Mouse (Mus musculus) frontal cortex, adult 2 months (tissue): ENCODE results near the gene Sclt1. TPM values are rescaled to one million over a fixed set of nuclear protein-coding genes. Genes with fewer than 3 reads are reported as not detected.

ENCODE experiments used
- DNase-seq, 2 experiments: peaks; one replicate each; pipeline ENCODE4 v3.0.0; 2022; ENCODE audit warnings: low spot score in 1 of 2; ENCODE audit errors: extremely low spot score in 1 of 2
- polyA plus RNA-seq: library from polyadenylated mRNA; depleted of rRNA; stranded (reverse); fragments of >200 nt; gene quantifications from 2 replicates; pipeline ENCODE4 v1.2.3, GENCODE M21; 2012

The Sclt1 gene
- polyA plus RNA-seq, 1 experiment, result 14.5 TPM

DNA sequence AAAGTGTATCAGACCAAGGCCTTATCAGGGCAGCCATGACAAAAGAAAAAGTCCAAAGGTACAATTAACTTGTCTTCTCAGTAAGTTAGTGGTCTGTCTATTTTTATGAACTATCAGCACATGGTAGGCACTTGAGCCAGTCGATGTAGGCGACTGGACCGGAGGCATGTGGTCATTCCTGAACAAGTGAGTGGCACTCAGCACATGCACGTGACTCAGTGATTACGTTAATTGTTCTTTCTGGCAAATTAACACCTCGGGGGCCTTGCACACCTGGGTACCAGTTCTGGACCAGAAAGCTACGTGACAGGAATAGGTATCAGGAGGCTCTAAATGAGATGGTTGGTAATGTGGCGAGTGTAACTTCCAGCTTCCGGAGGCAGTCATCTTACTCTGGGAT is 135.3 kb downstream of the Sclt1 start:
- no peak for DNase-seq

DNA sequence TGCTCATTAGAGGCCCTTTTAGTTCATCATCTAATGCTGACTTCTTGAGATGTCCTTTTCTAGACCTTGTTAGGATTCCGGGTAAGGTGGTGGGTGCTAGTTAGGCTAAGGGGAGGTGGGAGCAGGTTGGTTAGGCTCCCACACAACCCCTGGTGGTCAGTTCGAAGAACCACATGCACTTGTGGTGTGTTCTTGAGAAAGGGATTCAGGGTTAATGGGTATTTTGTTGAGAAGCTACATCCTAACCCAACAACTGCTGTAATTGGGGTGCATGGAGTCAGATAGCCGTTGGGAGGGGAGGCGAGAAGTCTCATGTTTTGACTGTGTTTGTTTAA is 136.0 kb downstream of the Sclt1 start:
- no peak for DNase-seq

DNA sequence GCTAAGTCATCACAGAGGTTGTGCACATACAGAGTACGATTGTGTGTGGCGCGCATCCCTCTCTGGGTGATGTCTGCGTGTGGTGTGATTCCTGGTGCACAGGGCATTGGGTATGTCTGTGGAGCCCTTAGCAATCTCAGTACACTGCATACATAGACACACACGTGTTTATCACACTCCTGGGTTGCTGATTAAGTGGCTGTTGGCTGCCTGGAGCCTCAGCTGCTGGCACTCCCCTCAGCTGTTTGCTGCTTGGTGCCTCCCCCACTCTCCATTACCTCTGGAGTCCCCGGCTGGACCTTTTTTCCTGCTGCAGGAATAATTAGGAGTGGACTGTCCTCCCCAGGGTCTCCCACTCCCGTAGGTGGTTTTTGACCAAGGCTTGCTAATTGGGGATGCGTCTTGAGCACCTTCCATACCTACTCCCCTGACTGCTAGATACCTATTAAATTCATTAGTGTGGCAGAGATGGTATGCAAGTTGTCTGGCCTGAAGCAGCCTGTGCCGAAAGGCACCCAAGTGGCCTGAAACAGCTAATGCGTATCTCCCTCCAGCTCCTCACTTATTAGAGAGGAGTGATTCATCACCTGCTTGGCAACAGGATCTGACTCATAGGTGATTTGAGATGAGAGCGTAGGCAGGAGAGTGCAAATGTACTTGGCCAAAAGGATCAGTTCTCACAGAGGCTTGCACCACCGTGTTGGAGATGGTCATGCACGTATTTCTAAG is 136.5 kb downstream of the Sclt1 start:
- peak in 1 of 2 experiments; percentile 43 for DNase-seq

DNA sequence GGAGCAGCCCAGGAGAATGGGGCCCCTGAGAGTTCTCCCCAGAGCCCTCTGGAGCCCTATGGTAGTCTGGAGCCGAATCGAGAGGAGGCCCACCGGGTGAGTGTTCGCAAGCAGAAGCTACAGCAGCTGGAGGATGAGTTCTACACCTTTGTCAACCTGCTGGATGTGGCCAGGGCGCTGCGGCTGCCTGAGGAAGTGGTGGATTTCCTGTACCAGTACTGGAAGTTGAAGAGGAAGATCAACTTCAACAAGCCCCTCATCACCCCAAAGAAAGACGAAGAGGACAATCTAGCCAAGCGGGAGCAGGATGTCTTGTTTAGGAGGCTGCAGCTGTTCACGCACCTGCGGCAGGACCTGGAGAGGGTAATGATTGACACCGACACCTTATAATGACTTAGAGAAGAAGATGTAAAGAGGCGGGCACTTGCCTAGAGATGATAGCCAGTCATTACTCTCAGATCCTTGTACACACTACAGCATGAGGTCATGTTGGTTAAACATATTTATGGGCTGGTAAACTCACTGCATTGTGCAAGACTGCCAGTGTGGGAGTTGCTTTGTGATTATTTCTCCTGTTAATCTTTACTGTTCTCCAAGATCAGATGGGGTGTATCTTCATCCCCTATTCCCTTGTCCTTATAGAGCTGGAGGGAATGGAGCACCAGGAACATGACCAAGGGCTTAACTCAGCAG is 137.5 kb downstream of the Sclt1 start:
- no peak for DNase-seq

DNA sequence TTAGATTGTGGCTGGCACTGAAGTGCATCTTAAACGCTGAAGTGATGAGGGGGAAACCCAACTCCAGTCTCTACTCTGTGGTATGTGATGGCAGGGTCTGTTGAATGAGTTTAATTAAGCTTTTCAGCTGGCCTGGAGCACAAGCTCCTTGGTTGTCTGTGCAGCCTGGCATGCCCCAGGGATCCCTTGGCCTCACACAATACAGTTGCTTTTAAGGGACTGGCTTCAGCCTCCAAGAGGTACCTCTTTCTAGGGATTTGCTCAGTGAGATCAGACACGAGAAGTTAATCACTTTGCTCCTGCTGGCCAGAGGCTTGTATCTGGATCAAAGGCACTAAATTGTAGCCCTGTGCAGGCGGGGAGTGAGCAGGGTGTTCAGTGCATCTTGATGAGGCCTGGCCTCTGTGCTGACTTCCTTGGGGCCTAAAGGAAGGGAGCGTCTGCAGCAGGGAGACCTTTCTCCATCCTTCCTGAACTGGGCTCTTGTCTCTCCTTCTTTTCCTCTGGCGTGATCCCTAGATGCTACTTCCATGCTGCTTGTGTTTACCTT is 138.8 kb downstream of the Sclt1 start:
- no peak for DNase-seq

DNA sequence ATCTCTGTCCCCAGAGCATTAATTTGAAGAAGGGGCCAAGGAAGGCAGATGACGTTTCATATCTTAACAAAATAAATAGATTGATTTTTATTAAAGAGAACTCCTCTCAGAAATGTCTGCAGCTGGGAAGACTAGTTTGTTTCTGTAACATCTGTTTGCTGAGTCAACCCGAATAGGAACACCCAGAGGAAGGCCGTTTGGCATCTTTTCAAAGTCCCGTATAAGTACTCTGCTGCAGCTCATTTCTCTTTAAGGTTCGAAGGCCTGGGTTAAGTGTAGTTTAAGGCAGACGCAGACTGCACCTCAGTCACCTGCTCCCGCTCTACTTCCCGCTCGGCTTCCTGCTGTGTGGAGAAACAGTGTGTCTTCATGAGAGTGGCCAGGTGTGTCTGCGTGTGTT is 139.4 kb downstream of the Sclt1 start:
- no peak for DNase-seq

DNA sequence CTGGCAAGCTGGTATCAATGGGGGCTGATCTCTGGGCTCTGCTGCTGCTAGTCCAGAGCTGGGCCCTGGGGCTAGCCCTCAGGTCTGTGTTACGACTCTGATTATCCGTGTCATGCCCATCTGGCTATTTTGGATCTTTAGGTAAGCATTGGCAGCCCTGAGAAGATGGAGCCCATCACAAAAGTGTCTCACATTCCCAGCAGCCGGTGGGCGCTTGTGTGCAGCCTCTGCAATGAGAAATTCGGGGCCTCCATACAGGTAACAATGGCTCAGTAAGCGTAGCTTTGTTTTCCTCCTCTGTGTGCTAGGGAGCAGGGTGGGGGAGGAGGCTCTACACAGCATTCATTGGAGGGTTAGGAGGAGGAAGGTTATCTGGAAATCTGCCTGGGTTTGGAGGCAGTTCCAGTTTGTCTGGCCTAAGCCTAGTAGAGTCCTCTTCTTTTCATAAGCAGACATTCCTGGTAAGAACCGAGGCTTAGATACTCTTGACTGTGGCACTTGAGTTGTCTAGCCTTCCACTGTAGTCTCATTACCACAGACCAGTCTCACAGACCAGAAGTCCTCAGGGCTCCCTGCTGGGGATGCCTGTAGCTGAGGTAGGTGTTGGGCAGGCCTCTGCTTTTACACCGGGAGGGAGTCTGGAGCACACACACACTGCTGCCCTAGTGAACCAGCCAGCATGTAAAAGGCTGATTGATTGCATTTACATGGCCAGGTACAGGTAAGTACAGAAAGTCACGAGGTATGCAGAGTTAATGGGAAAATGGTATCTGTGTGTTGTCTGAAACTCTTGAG is 140.9 kb downstream of the Sclt1 start:
- no peak for DNase-seq

DNA sequence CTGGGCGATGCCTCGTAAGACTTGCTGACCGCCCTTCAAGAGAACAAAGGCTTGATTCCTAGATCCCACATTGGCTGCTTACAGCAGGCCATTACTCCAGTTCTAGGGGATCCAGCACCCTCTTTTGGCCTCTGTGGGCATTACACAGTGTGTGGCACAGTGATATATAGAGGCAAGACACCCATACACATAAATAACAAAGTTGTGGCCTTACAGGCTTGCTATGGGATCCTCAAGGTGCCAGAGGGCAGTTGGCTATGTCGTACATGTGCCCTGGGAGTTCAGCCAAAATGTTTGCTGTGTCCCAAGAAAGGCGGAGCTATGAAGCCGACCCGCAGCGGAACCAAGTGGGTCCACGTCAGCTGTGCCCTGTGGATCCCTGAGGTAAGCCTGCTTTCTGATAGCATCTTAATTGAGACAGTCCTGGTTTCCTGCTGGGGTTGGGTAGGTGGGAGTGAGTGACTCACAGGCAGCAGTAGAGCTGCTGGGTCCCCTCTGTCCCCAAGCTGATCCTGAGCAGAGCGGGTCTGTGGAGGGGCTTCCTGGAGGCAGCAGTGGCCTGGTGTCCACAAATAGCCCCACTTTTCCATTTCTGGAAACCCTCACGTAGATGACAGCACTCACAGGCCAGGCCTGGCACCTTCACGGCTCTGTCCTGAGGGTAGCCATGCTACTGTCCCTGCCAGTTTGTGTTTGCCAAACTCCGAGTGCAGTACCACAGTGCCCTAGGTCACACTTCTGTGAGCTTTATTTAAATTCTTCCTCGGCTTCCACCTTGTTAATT is 142.3 kb downstream of the Sclt1 start:
- peak in 1 of 2 experiments; percentile 75 for DNase-seq

DNA sequence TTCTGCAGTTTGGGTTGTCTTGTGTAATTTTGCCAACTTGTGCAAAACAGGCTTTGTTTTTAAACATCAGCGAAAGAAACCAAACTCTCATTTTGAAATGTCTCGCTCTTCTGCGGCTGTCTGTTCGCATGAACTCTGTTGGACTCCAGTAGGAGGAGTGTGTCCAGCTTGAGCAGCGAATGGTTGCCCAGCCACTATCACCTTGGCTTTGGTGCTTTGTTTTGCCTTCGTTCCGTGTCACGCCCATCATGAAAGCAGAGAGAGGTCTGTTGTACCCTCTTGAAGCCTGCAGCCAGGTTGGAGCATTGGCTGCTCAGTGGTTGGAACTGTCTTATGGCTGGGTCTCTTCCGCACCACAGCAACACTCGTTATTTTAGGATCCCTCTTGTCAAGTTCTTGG is 143.1 kb downstream of the Sclt1 start:
- no peak for DNase-seq

DNA sequence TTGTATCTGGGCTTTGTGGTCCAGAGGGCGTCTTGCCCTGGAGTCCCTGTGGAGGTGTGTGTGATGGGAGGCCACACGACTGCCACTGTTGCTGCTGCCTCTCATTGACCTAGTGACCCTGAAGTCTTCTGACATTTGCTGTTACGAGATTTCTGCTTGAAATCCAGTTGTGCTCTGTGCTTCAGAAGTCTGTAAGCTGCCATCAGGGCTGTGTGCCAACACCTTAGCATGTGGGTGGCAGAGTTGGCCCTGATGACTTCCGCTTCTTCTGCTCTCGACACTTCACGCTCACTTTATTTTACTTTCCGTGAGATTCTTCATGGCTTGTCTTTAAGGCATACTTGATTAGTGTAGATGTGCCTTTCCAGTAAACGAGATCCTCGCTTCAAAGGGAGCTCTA is 143.9 kb downstream of the Sclt1 start:
- DNase-seq, result peak in 1 of 2 experiments; percentile 52

DNA sequence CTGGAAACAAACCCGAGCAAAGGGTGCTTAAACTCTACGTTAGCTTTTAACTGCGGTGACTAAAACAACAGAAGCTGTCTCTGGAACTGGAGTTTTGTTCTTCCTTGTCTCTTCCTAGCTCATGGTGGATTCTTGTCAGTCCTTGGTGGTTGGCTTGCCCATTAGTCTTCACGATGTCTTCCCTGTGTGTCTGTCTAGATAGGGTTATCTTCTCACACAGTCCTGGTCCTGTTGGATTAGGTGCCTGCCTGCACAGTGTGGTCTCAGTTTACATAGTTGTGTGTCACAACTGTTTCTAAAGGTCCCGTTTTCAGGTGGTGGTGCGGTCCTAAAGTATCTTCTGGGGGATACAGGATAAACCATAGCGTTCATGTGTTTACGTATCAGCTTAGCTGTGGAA is 145.3 kb downstream of the Sclt1 start:
- no peak for DNase-seq

DNA sequence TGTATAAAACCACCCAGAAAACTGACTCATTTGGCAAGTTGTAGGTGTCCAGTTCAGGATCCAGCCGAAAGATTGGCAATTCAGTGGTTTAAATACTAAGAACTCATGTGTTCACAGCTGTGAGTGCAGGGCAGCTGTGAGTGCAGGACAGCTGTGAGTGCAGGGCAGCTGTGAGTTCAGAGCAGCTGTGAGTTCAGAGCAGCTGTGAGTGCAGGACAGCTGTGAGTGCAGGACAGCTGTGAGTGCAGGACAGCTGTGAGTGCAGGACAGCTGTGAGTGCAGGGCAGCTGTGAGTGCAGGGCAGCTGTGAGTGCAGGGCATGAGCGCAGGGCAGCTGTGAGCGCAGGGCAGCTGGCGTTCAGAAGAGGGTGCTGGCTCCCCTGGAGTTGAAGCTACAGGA is 147.3 kb downstream of the Sclt1 start:
- DNase-seq, result no peak

DNA sequence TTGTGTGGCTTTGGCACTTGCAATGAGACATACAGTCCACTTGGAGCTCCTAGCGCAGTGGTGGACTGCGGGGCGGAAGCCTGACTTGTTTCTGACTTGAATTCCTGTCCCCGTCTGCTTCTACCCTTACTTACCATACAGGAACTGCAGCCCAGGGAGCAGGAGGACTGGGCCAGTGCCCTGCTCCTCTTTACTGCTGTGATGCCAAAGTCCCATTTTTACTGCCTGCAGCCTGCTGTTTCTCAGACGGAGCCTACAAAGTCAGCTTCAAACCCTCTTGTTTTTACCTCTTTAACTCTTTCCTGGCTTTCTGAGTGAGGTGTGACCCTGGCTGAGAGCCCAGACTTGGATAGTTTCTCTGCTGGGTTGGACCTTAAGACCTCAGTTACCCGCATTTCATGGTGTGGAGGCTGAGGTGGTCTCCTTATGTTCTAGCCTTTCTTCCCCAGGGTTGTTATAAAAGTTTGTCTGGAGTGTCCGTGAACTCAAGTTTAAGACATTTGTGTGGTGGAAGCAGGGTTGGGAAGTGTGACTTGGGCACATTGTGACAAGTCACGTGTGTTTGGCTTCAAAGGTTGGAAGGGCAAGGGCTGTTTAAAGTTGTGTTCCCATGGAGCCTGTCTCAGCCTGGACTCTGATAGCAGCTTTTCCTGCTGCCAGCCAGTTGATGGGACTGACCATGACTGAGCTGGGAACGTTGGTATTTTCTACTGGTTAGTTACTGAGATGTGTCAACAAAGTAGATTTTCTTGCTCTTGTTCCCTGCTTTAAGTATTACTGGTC is 148.0 kb downstream of the Sclt1 start:
- DNase-seq, result no peak

DNA sequence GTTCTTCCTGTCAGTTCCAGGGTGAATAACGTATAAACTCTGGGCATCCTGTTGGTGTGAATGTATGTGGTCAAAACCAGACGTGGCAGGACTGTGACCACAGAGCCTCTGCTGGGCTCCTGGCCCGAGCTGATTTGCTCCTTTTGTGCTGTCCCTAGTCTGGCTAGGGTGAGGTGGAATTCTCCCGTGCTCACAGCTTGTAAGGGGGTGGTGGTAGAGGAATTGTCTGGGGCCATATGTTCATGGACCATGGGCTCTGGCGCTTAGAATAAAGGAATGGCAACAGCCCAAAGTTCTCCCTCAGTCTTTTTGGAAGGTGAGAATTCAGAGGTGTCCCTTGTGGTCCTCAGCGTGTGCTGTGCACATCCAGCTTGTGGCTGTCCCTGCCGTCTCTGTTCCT is 149.5 kb downstream of the Sclt1 start:
- DNase-seq, result peak in 1 of 2 experiments; percentile 48

DNA sequence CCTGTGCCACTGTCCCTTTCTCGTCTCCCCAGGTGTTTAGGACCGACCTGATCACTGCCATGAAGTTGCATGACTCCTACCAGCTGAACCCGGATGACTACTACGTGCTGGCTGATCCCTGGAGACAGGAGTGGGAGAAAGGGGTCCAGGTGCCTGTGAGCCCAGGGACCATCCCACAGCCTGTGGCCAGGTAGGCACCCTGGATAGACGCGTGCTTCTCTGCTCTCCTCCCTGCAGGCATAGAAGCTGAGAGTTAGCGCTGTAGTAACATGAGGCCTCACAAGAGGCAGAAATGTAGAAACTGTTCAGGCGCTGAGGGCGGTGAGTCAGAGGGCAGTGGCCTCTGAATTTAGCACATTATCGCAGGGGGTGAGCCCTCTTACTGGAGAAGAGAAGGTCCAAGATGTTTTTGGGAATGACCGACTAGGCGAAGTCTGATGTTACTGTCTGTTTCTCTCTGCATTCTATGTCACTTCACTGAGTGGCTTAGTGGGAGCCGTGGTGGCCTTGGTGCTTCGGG is 150.6 kb downstream of the Sclt1 start:
- DNase-seq, result no peak

DNA sequence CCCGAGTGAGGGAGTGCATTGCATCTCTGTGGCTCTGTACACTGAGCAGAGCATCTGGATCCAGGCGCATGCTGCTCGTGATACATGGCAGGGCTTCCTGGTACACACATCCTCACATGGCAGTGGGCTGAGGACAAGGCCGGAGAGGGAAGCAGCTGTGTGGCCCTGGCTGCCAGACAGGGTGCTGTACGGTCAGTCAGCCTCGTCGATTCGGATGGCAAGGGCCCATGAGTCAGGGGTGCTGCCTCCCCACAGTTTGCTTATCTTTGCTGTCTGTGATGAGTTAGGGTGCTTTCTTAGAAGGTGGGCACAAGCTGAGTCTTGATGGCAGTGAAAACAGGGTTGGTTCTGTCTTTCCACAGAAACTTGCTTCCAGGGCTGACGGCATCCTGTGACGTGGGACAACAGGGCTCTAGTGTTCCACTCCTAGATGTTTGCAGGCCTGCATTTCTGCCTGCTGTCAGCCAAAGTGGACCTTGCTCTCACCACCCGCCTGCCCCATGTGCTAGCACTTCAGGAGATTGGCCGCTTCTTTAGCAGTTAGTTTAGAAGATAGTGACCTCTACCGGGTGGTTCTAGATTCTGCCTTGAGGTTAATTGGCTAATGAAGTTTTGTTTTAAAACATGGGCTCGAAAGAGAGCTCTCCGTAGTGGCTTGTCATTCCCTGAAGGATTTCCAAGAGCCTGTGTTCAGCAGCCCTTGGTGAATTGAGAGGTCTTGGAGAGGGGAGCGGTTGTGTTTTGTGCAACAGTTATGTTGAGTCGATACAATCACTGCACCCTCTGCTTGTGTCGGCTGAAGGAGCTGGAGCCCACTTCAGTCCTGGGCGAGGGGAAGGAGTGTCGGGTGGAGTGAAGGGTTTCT is 151.4 kb downstream of the Sclt1 start:
- no peak for DNase-seq

DNA sequence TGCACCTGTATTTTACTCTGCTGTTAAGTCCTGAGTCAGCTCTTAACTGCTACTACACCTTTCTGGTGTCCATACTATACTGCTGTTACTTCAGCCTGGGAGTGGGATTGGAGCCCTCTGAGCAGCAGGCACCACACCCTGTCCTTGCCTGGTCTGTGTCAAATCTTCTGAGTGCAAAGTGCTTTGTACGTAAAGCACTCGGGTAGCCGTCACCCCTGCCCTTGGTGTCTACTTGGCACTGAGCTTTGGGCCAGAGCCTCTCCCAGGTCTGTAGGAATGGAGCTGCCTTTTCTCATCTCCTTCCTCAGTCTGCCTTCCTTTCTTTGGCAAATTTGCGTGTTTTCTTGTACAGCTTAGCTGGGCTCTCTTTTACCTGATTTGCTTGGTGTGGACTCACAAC is 152.3 kb downstream of the Sclt1 start:
- no peak for DNase-seq

DNA sequence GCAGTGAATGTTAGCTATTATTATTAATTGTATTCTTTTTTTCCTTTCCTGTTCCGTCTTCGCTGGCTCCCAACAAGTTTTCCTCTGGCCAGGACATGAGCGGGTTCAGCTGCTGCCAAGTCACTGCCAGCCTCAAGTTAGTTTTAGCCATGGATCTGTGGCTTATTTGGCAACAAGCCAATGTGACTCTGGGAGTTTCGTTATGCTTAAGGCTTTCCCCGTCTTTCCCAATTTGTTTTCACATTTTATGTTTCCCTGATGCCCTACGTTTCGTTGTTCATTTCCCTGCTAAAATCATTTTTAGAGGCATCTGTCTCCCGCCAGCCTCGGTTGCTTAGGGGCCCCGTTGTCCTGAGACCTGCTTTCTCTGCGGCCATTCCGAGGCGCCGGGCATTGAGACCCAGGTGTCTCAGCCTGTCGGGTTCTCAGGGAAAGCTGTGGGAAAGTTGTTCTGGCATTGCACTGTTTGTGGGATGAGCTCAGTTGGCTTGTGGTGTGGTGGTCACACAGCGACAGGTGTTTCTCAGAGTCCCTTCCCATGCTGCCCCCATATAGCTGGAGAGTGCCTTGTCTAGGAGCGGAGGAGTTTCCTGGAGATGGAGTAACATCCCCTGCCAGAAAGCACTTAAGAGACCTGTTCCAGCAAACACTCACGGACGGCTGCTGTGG is 152.9 kb downstream of the Sclt1 start:
- no peak for DNase-seq
